Mouse (Mus musculus) cerebellum, postnatal 14 days (tissue): Measurements from ENCODE around the gene Stoml1.

Experiments
- DNase-seq, 2 experiments: peaks; one replicate each; pipeline ENCODE4 v3.0.0; 2021; ENCODE audit warnings: mixed read lengths in 2 of 2

The Stoml1 gene

DNA sequence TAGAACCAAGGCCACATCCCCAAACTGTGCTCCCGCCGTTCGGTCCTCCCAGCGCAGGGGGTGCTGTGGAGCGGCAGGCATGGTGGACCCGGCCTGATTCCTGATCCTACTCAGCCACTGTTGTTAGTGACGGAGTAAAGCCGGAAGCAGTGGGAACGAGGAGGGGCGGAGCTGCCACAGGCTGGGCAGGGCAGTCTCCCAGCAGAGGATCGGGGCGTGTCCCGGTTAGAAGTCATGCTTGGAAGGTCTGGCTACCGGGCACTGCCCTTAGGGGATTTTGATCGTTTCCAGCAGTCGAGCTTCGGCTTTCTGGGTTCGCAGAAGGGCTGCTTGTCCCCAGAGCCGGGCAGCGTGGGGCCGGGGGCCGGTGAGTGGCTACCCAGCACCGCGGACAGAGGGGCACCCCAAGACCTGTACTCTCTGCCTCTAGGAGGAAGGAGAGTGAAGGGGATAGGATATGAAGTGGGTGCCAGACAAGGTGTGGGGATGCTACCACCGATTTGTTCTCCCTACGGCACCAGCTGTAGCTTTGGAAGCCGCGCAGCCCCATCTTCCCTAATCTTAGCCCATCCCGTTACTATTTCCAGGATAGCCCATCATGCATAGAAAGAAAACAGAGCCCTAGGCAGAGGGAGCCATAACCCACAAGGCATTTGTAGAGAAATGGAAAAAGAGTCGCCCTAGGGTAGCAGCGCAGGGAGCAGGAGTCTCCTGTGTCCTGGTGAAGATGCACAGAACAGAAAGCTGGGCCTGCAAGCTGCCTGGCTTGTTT, at the start of gene Stoml1:
Stoml1 (plus strand) TSS at position 132 of the 772 bp plus-strand sequence.
- DNase-seq = peak; percentile 95

DNA sequence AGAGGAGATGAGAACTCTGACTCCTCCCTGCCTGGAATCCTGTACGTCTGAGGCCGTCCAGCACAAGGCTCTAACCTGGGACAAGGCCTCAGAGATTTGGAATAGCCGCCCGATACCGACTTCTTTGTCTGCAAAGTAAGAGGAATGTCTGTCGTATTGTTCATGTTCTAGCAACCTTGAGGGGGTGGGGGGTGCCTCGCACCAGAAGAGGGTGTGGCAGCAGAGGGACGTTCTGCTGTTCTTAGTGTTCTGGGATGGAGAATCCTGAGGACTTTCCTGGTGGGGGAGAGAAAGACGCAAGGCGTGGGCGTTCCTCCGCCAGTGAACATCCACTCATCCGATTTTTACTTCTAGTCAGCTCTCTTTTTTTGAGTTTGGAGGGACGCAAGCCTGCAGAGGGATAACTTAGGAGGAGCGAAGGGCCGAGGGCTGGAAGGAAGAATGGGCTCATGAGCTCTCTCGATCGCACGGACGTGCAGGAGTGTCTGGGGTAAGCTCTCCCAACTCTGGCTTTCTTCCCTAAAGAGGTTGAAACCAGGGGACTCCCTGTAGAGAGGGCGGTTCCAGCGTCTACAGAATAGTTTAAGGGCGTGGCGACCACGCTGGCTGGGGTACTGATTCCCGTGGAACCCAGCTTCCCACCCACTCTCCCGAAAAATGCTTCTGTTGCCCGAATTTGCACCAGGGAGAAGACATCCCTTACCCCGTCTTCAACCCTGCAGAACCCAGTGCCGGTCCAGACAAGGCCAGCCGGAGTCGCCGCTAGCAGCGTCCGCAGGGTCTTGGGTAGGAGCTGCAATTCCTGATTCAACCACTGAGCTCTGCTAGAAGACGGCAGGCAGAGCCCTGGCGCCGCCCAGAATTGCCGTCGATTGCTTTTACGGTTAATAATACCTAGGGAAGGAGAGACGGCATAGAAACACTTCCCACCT, 49.2 kb upstream of the Stoml1 start, which contains the start of the genes Islr and Islr2:
Islr (minus strand) TSS at position 791 of the 932 bp plus-strand sequence.
Islr2 (minus strand) TSS at position 804 of the 932 bp plus-strand sequence.
- DNase-seq = peak; percentile 73 to 80

DNA sequence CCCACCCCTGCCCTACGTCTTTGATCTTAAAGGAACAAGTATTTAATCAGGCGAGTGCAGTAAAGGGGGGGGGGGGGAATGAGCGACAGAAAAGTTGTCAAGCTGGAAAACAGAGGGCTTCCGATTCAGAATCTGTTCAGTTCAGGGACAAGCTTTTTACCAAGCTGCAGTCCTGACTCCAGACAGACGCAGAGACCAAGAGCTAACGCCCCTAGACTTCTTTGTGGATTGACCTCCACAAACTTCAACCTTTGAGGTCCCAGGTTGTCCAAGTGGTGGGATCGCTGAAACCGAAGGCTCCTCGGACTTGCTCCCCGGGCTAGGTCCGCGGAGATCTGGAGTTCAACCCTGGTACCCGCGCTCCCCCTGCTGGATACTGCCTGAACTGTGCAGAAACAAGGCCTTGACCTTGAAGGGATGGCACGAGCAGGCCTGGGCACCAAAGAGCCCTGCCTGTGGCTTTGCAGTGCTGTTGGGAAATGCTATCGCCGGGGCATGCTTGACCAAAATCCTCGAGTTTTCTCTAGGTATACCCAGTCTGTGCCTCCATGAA, 48.4 kb upstream of the Stoml1 start:
- DNase-seq = peak; percentile 98 to 99

DNA sequence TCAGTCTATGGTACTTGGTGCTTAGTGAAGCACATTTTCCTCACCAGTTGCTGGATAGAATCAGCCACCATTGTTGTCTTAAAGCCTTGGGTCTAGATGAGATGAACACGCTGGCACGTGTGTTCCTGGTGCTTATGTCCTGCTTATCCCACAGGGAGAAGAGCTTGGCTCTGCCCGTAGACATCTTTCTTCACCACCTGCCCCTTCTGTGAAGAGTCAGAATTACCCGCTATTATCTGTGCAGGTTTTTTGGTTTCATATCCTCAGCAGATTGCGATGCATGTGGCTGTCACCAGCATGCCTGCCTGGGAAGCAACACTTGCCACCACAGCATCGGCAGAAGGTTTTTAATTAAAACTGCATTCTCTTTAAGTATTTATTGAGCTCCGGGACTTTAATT, 47.0 kb upstream of the Stoml1 start:
- peak; percentile 52 to 66 for DNase-seq

DNA sequence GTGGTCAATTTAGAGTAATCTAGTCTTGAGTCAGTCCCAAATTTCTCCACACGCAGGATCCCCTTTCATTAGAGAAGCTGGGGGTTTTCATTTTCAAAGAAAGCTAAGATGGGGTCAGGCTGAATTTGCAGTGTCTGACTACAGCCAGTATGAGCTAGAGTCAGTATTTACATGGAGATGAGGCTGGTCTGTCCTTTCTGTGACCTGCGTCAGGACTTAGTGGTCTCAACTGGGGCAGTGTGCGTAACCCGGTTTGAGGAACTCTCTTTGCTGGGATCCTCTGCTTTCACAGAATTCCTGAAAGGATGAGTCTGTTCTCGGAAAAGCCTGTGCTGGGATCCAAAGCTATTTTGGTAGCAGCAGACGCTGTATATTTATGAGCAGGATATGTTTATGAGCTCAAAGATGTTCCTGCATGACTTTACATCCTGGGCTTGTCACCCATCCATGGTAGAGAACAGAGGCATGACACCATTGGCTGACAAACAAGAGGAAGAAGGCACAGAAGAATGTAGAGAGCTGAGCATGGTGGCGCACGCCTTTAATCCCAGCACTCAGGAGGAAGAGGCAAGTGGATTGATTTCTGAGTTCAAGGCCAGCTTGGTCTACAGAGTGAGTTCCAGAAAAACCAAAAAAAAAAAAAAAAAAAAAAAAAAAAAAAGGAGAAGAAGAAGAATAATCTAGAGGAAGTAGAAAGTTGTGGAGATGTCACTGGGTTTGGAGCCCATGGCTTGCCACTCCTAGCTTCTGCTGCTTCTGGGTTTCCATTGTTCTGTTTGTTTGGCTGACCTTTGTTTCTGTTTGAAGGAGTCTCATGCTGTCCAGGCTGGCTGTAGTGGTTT, 43.3 kb upstream of the Stoml1 start:
- DNase-seq = no peak

DNA sequence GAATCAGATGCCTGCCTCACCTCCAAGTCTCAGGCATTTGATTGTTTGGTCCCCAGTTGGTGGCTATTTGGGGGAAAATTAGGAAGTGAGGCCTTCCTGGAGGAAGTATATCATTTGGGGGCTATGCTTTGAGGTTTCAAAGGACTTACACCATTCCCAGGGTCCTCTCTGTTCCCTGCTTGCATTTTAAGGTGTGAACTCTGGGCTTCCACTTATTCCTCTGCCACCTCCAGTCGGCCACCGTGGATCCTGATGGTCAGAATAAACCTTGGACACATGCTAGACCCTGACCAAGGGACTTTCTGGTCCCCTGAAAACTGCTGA, 42.7 kb upstream of the Stoml1 start:
- DNase-seq = no peak

DNA sequence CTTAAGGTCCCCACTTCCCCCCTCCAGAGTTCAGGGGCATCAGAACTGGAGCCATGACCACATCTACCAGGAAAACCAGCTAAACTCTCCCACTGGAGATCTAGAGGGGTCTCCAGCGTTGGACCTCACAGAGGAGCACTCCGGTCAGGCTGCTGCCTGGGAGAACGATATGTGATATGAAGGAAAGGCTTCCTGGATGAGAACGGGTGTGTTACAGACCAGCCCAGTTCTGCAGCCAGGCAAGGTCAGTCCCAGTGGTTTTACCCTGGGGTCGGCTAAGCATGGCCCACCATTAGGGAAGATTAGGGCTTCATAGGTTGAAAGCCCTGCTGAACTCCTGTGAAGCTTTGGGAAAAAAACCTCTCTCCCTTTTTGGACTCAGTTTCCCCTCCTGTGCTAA, 39.6 kb upstream of the Stoml1 start:
- no peak for DNase-seq

DNA sequence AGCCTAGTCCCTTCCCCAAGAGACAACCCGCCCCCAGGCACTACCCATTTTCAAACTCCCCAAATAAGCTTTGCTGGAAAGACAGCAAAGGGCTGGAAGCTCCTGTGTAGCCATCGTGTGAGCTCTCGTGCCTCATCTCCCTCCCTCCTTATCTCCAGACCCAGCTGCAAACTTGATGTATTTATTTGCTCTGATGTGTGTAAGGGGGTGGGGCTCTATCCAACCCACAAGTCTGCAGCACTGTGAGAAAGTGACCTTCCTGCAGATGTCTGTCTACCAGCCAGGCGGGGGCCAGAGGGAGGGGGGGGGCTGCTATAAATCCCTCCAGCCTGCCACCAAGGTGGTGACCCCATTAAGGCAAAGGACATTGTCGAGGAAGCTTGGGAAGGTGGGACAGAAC, 39.1 kb upstream of the Stoml1 start:
- DNase-seq = no peak

DNA sequence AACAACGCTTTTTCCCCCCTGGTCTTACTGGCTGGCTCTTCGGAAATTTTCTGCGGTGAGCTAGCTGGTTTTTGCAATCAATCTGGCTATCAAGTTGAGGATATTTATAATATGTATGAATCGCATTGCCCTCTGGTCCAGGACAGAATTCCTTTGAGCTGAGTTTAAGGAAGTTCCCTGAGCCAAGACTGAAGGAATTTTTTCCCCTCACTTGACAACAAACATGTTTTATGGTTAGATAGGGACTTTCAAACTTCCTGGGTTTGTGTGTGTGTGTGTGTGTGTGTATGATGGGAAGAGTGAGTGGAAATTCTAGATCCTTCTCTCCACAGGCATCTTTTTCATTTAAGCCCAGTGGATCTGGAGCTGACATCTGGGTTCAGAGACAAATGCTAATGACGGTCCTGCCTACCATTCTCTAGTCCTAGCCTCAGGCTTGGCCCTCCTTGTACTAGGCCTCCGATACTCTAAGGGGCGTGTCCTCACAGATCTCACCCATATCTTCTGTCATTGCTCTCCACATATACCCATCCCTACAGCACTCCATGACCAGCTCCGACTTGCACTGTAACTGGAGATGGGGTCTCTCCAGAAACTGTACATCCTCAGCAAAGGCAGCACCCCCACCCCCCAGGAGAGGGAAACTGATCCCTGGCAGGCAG, 38.3 kb upstream of the Stoml1 start:
- no peak for DNase-seq

DNA sequence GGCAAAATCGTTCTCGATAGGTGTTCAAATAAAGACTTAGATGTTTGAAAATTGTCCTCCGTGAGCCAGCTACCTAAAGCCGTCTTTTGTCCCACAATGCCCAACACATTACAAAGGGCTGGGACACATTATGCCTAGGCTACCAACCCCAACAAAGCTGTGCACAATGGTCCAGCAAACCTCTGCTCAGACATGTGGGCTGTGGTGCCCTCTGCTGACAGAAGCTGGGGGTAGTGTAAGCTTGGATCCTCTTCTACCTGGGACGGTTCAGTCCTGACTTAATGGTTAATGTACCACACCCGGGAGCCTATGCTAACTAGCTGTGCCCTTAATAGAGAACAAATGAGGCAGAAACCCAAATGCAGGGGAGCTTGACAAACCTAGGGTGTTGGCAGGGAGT, 36.6 kb upstream of the Stoml1 start:
- peak; percentile 74 to 79 for DNase-seq

DNA sequence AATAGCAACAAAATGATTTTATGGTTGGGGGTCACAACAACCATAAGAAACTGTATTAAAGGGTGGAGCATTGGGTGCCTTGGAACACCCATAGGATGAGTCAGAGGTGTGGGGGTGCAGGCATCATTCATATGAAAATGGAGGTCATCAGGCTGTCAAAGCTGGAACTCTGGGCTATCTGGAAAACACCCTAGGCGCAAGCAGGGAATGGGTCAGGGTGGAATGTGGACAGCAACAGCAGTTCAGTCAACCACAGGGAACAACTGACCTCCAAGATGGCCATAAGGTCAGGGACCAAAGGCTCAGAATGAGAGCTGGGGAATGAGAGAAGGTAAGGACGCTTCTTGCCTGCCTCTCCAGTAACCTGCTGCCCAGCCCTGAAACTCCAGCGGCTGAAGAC, 34.4 kb upstream of the Stoml1 start:
- no peak for DNase-seq

DNA sequence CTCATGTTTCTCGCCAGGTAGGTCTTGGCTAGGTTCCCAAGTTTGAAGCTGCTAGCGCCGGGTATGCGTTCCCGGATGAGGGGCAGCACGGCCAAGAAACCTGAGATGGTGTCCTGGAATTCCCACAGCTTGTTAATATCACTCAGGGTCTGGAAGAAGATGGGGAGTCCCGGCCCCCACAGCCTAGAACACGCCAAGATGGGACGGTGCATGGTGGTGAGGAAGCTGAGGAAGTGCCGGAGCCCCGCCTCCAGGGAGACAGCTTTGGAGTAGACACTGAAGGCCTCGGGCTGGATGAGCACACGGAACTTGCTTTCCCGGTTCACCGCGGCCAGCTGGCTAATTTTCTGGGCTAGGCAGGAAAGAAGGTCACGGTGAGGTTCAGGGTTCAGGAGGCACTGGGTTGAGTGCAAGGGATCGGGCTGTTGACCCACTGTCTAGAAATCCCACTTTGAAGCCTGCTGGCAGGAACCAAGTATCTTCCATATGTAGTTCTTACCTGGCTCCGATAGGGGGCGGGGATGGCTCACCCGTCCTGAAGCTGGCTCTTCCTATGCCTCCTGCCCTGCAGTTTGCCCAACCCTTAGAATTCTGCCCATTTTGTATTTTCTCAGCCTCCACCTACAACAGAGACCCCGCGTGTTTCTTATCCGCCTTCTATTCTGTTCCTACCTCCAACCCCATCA, 32.6 kb upstream of the Stoml1 start:
- DNase-seq = peak; percentile 70 to 78

DNA sequence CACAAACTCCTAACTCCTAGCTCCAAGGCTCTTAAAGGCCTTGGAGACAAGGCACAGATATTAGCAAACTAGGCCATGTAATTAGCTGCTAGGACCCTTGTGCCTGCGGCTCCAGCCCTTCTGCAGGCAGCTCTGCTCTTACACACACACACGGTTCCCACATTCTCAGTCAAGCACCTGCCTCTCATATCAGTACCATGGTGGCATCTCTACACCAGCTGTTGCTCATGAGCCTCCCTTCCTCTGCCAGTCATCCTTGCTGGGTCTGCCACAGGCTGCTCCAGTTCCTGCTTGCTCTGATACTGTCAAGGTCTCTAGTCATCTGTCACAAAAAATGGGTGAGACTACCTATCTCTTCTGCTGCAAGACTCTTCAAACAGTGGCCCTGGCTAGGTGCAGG, 28.6 kb upstream of the Stoml1 start:
- no peak for DNase-seq

DNA sequence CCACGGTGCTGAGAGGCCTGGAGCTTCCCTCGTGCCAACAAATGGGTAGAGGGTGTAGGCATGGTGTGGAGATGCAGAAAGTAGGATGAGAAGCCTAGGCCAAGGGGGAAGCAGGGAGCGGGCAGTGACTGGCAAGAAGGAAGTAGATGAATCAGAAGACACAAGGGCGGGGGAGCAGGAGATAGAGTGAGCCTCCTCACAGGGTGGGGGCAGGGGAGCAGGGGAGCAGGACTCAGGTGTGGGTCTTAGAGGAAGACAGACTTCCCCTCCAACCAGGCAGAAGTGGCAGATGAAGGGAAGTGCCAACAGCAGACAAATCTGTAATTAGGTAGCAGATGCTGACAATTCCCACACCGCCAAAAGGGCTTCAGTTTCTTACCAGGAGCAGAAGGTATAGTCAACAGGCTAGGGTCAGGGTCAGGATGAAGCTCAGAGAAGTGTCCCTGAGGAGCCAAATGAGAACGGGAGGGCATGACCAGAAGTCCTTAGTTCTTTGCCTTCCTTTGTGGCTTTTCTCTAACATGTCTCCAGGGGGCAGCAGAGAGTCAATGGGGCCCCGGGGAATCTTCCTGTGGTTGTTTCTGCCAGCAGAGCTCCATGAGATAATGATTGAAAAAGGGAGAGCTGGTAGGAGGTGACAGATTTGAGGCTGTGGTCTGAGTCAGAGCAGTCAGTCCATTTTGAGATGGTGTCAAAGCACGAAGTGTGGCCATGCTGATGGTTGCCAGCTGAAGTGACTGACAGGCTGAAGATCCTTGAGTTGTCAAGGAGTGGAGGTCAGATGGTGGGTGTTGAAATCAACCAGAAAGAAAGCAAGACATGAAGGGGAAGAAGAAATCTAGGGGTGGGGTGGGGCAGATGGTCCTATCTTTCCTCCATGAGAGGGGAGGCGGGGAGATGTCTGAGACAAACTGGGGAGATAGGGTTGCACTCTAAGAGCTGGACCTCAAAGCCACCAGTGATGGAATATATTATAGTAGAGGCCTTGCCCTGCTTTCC, 26.8 kb upstream of the Stoml1 start:
- peak; percentile 56 to 71 for DNase-seq

DNA sequence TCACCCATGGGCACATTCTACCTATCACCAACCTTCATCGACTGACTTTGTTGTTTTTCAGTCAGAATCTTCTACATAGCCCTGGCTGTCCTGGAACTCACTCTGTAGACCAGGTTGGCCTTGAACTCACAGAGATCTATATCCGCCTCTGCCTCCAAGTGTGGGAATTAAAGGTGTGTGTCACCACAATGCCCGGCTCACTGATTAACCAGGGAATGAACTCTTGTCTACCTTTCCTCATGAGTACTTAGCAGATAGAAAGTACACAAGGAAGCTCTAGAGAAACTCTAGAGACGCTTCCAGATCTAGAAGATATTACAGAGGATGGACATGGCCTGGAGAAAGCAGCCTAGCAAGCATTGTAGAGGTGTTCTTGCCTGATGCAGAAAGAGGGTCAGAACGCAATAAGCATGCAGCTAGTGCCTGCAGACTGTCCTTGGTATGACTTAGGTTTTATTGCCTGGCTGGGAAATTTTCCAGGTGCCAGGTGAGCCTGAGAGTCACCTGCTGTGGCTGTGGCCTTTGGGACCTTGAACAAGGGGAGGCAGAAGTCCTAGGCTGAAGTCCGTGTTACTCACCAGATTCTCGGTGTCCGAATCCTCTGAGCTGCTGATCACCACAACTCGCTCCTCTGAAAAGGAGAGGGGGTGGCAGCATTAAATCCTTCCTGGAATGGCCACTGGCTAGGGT, 24.0 kb upstream of the Stoml1 start:
- DNase-seq = no peak

DNA sequence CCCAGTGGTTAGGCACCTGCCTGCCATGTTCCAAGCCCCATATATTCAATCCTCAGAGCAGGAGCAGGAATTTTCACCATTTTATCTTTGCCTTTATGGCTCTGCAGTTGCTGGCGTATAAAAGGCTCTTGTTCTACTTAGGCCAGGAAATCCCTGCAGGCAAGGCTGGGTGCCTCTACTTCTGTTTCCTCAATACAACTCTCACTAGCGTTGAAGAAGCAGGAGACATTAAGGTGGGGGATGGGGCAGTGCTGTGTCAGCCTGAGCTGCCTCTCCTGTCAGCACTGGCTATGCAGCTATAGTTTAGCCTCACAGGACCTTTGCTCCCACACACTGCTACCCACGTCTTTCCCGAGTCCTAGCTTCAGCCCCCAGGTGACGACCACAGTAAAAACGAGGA, 21.2 kb upstream of the Stoml1 start:
- no peak for DNase-seq

DNA sequence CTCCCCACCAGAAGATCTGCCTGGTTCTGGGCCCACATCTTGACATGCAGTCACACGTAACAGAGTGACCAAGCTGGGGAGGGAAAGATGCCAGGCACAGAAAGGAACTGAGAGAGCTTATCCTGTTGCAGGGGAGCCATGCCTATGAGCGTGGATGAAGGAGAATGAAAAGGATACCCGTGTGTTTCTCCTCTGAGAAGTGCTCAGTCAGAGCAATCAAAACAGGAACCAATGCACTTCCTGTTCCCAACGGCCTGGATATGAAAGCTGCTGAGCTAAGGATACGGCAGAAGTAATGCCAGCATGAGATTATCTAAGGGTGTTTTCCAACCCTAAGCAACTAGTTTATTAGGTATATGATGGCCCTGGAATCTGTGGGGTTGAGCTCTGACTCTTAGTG, 20.6 kb upstream of the Stoml1 start:
- DNase-seq = no peak

DNA sequence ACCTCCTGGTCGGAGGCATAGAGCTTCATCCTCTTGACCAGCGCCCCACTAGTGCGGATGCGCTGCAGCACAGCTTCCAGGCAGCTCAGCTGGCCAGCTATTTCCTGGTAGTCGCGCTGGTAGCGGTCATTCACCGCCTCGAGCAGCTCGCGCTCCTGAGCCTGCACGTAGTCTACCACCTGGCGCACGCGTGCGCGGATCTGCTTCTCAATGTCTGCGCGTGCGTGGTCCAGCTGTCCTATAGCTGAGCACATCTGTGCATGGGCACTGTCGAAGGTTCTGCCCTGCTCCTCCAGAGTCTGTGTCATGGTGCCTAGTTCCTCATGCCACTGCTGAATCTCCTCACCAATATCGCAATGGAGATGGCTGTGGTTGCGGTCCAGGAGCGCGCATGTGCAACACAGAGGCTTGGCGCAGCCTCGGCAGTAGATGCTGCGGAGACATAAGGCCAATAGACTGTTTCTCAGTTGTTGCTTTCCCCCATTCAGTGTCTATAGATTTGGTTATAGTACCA, 18.4 kb upstream of the Stoml1 start:
- no peak for DNase-seq

DNA sequence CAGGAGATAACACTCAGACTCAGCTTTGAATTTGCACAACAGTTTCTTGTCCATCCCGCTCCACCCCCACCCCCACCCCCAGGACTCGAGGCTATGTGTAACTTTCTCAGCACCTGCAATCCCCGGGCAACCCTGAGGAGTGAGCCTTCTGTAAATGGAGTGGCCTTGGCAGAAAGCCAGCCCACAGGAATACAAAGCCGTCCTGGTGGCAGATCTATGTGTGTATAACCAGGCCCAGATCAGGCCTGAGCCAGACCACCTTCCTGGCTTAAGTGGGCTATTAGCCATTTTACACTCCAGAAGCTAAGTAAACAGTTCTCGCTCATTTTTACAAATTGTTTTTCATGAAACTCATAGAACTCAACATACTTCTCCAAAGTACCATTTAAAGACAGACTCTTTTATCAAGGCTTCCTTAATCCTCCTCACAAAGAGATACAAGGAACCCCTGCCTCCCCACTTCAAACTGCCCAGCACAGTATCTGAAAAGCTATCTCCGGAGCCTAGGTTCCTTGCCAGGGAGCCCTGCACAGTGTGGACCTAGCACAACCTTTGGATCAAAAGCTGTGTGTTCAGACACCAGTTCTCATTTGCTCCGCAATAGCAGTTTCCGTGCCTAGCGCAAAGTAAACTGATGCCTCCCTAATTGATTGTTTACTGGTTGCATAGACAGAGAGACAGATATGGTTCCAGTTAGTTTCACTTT, 11.0 kb upstream of the Stoml1 start:
- peak; percentile 54 to 64 for DNase-seq
